In genomic region chr19:11602026-11602425, GRCm38 (mm10) we compare ENCODE assay signal across 8 mouse cellular contexts. TPM values are rescaled to one million over a fixed set of nuclear protein-coding genes. Genes with fewer than 3 reads are reported as not detected.
A peak's percentile ranks its signal among the peaks of the same experiment; 100 is the strongest.
DNase-seq lines count a peak whose midpoint lies in the region; ATAC-seq and TF ChIP-seq lines count a peak whose summit lies in the region.
"Had no signal": no experiment of that assay in that cellular context is flagged by ENCODE, and none has a peak within 500 bp of the region (broad histone marks: within the 10 kb centered on the region; RNA-seq: fewer than 3 reads in every experiment).

No protein-coding gene starts in this region.

- no peak overlapping the region for H3K9ac ChIP-seq in kidney, embryonic 14.5 days (ENCODE audit: low read depth, low read length)
- H3K9ac ChIP-seq in forebrain, embryonic 15.5 days (replicated peaks), result no peak overlapping the region

- peak; percentile 35; the same call in 1 of the 2 replicates for ATAC-seq in kidney, embryonic 14.5 days (ENCODE audit: low FRiP score, low TSS enrichment)
- ATAC-seq in neutrophil, adult 5-6 weeks (ENCODE audit: extremely low read depth, insufficient number of reproducible peaks, low FRiP score, poor library complexity, severe bottlenecking), result peak; percentile 92
- ATAC-seq in forebrain, embryonic 15.5 days (replicated peaks), result no peak

- WGBS in kidney, embryonic 14.5 days, result 86% methylated on average over 2 of the region's 2 CpGs
- 89% methylated on average over 2 of the region's 2 CpGs for WGBS in forebrain, embryonic 15.5 days

- no peaks in the 10 kb centered on the region for H3K4me1 ChIP-seq in kidney, embryonic 14.5 days (ENCODE audit: control insufficient read depth, insufficient read depth, low read length)
- H3K4me1 ChIP-seq in E14TG2a.4 (replicated peaks; ENCODE audit: low read depth, low read length), result no peaks in the 10 kb centered on the region
- H3K4me1 ChIP-seq in bone marrow macrophage, adult 2 months (ENCODE audit: control insufficient read depth, insufficient read depth, low read length), result peaks cover 23% of the 10 kb centered on the region
- no peaks in the 10 kb centered on the region for H3K4me1 ChIP-seq in forebrain, embryonic 15.5 days

- no peak overlapping the region for H3K27ac ChIP-seq in kidney, embryonic 14.5 days (ENCODE audit: low read depth, low read length)
- H3K27ac ChIP-seq in bone marrow macrophage, adult 2 months (ENCODE audit: insufficient read depth, low read depth, low read length), result no peak overlapping the region
- H3K27ac ChIP-seq in forebrain, embryonic 15.5 days (replicated peaks), result no peak overlapping the region

- no peak overlapping the region for H3K4me2 ChIP-seq in kidney, embryonic 14.5 days (replicated peaks; ENCODE audit: low read depth, low read length)
- H3K4me2 ChIP-seq in forebrain, embryonic 15.5 days (replicated peaks), result no peak overlapping the region

- no peaks in the 10 kb centered on the region for H3K9me3 ChIP-seq in kidney, embryonic 14.5 days (ENCODE audit: control insufficient read depth, low read length)
- H3K9me3 ChIP-seq in E14TG2a.4 (ENCODE audit: low read length), result peaks cover 6% of the 10 kb centered on the region; the same call in 1 of the 2 replicates
- H3K9me3 ChIP-seq in forebrain, embryonic 15.5 days, result no peaks in the 10 kb centered on the region

- TF ChIP-seq POLR2A in bone marrow macrophage, adult 2 months (IDR thresholded peaks at IDR 0.05; ENCODE audit: borderline replicate concordance, low read depth, low read length), result no peak

- H3K27me3 ChIP-seq in kidney, embryonic 14.5 days (ENCODE audit: control insufficient read depth, insufficient read depth, low read length), result no peaks in the 10 kb centered on the region
- no peaks in the 10 kb centered on the region for H3K27me3 ChIP-seq in E14TG2a.4 (ENCODE audit: insufficient read depth, low read length)
- no peaks in the 10 kb centered on the region for H3K27me3 ChIP-seq in forebrain, embryonic 15.5 days

- DNase-seq in kidney, adult 11 months, result no peak
- peak; percentile 60 for DNase-seq in layer of hippocampus, adult 9-11 months

- no peak overlapping the region for H3K4me3 ChIP-seq in kidney, embryonic 14.5 days (ENCODE audit: low read length)
- no peak overlapping the region for H3K4me3 ChIP-seq in E14TG2a.4 (replicated peaks; ENCODE audit: low read length)
- H3K4me3 ChIP-seq in bone marrow macrophage, adult 2 months (ENCODE audit: insufficient read depth, low read length), result no peak overlapping the region
- H3K4me3 ChIP-seq in forebrain, embryonic 15.5 days, result no peak overlapping the region
- H3K4me3 ChIP-seq: erythroblast, embryonic 14.5 days had no signal

- no peaks in the 10 kb centered on the region for H3K36me3 ChIP-seq in kidney, embryonic 14.5 days (ENCODE audit: control insufficient read depth, insufficient read depth, low read length)
- no peaks in the 10 kb centered on the region for H3K36me3 ChIP-seq in E14TG2a.4 (ENCODE audit: insufficient read depth, low read length)
- H3K36me3 ChIP-seq in forebrain, embryonic 15.5 days, result no peaks in the 10 kb centered on the region

- TF ChIP-seq CTCF in E14TG2a.4 (conservative IDR thresholded peaks at IDR 0.05; ENCODE audit: low read length), result peak; percentile 32; the same call in 1 of the 2 replicates
- TF ChIP-seq CTCF in bone marrow macrophage, adult 2 months (IDR thresholded peaks at IDR 0.05; ENCODE audit: low read depth, low read length), result peak; percentile 42

RNA-seq across cellular contexts. Expression of gene Ms4a6d, which starts 2.6 kb away (rescaled TPM):
- 2.6 and 2.9 TPM in 2 replicates for polyA plus RNA-seq in kidney, embryonic 14.5 days (2014; fragmentation: Nextera tagmentation; extraction: Ambion mirVana)
- polyA plus RNA-seq in bone marrow macrophage, adult 2 months (2012; ENCODE audit: insufficient read depth, insufficient read length, missing spikeins), result 323 and 344 TPM in 2 replicates
- 3.6 and 7.6 TPM in 2 replicates for total RNA-seq in neutrophil, adult 5-6 weeks (2017)
- 1.9 and 2.0 TPM in 2 replicates for polyA plus RNA-seq in forebrain, embryonic 15.5 days (2015; fragmentation: Nextera tagmentation; extraction: Ambion mirVana)
- polyA plus RNA-seq: erythroblast, embryonic 14.5 days had no signal

RNA-seq across cellular contexts. Expression of gene Ms4a2, which starts 21.5 kb away (rescaled TPM):
- polyA plus RNA-seq in kidney, embryonic 14.5 days (2014; fragmentation: Nextera tagmentation; extraction: Ambion mirVana), result 1.1 and 1.6 TPM in 2 replicates
- polyA plus RNA-seq in bone marrow macrophage, adult 2 months (2012; ENCODE audit: insufficient read depth, insufficient read length, missing spikeins), result not detected in 2 replicates
- 1.4 and 5.6 TPM in 2 replicates for total RNA-seq in neutrophil, adult 5-6 weeks (2017)
- not detected in 2 replicates for polyA plus RNA-seq in forebrain, embryonic 15.5 days (2015; fragmentation: Nextera tagmentation; extraction: Ambion mirVana)

RNA-seq across cellular contexts. Expression of gene Ms4a3, which starts 38.6 kb away (rescaled TPM):
- not detected in 2 replicates for polyA plus RNA-seq in kidney, embryonic 14.5 days (2014; fragmentation: Nextera tagmentation; extraction: Ambion mirVana)
- not detected in 2 replicates for polyA plus RNA-seq in bone marrow macrophage, adult 2 months (2012; ENCODE audit: insufficient read depth, insufficient read length, missing spikeins)
- total RNA-seq in neutrophil, adult 5-6 weeks (2017), result not detected in 2 replicates
- polyA plus RNA-seq in forebrain, embryonic 15.5 days (2015; fragmentation: Nextera tagmentation; extraction: Ambion mirVana), result not detected in 2 replicates
- polyA plus RNA-seq: erythroblast, embryonic 14.5 days had no signal

RNA-seq across cellular contexts. Expression of gene Oosp2, which starts 58.3 kb away (rescaled TPM):
- not detected in 2 replicates for polyA plus RNA-seq in kidney, embryonic 14.5 days (2014; fragmentation: Nextera tagmentation; extraction: Ambion mirVana)
- not detected in 2 replicates for polyA plus RNA-seq in bone marrow macrophage, adult 2 months (2012; ENCODE audit: insufficient read depth, insufficient read length, missing spikeins)
- total RNA-seq in neutrophil, adult 5-6 weeks (2017), result not detected in 2 replicates
- not detected in 2 replicates for polyA plus RNA-seq in forebrain, embryonic 15.5 days (2015; fragmentation: Nextera tagmentation; extraction: Ambion mirVana)
- polyA plus RNA-seq: erythroblast, embryonic 14.5 days had no signal

Comparison
In these comparisons a context has a peak if more than half of its experiments do, and no peak if none do; other contexts are left out.
1. RNA of gene Ms4a6d, which starts 2.6 kb away (polyA plus RNA-seq): 323 to 344 TPM in bone marrow macrophage, adult 2 months; 2.6 to 2.9 TPM in kidney, embryonic 14.5 days and 1.9 to 2.0 TPM in forebrain, embryonic 15.5 days; every median in the first group is over 10 times any median in the second.